Comparison of ENCODE assay signal across 13 mouse cellular contexts in genomic region chr13:31793163-31793562, GRCm38 (mm10). TPM values are rescaled to one million over a fixed set of nuclear protein-coding genes. Genes with fewer than 3 reads are reported as not detected.
DNase-seq lines count a peak whose midpoint lies in the region; ATAC-seq and TF ChIP-seq lines count a peak whose summit lies in the region.
"Had no signal": no experiment of that assay in that cellular context is flagged by ENCODE, and none has a peak within 500 bp of the region (broad histone marks: within the 10 kb centered on the region; RNA-seq: fewer than 3 reads in every experiment).

No protein-coding gene starts in this region.

- no peak for DNase-seq in heart, embryonic 10.5 days (ENCODE audit: low spot score)
- no peak for DNase-seq in heart, postnatal 14 days
- DNase-seq in intestine, embryonic 14.5 days (ENCODE audit: low spot score), result no peak
- no peak for DNase-seq in neural tube, embryonic 10.5 days (ENCODE audit: extremely low spot score, low spot score)
- no peak for DNase-seq in cerebellum, adult 9-10 months

- peak overlapping the region; percentile 46 for H3K4me3 ChIP-seq in heart, embryonic 10.5 days
- no peak overlapping the region for H3K4me3 ChIP-seq in intestine, embryonic 14.5 days (ENCODE audit: low read depth, low read length)
- H3K4me3 ChIP-seq in intestine, postnatal 0 days (ENCODE audit: low read depth, low read length), result no peak overlapping the region
- H3K4me3 ChIP-seq in neural tube, embryonic 15.5 days (replicated peaks), result no peak overlapping the region
- no peak overlapping the region for H3K4me3 ChIP-seq in stomach, embryonic 16.5 days (replicated peaks; ENCODE audit: low read length)
- H3K4me3 ChIP-seq: gastrocnemius, adult 2 months had no signal

- H3K9me3 ChIP-seq in heart, embryonic 10.5 days, result no peaks in the 10 kb centered on the region
- no peaks in the 10 kb centered on the region for H3K9me3 ChIP-seq in intestine, embryonic 14.5 days (ENCODE audit: control insufficient read depth, low read length)
- H3K9me3 ChIP-seq in intestine, postnatal 0 days (ENCODE audit: control insufficient read depth), result no peaks in the 10 kb centered on the region
- H3K9me3 ChIP-seq in neural tube, embryonic 15.5 days (replicated peaks), result no peaks in the 10 kb centered on the region
- H3K9me3 ChIP-seq in stomach, embryonic 16.5 days (replicated peaks; ENCODE audit: control insufficient read depth, low read length), result no peaks in the 10 kb centered on the region
- H3K9me3 ChIP-seq: G1E; stomach, embryonic 15.5 days had no signal

- peaks cover 16% of the 10 kb centered on the region for H3K4me1 ChIP-seq in heart, embryonic 10.5 days
- 0 out of 2 replicates have a peak, but pooled peaks cover 4% of the 10 kb centered on the region for H3K4me1 ChIP-seq in intestine, embryonic 14.5 days (replicated peaks; ENCODE audit: control insufficient read depth, insufficient read depth, low read length)
- no peaks in the 10 kb centered on the region for H3K4me1 ChIP-seq in intestine, postnatal 0 days (replicated peaks; ENCODE audit: control insufficient read depth, insufficient read depth, low read length)
- 0 out of 2 replicates have a peak, but pooled peaks cover 2% of the 10 kb centered on the region for H3K4me1 ChIP-seq in neural tube, embryonic 15.5 days
- H3K4me1 ChIP-seq in stomach, embryonic 16.5 days (ENCODE audit: control insufficient read depth, insufficient read depth, low read length), result peaks cover 5% of the 10 kb centered on the region; the same call in 1 of the 2 replicates

- H3K36me3 ChIP-seq in heart, embryonic 10.5 days, result no peaks in the 10 kb centered on the region
- no peaks in the 10 kb centered on the region for H3K36me3 ChIP-seq in intestine, embryonic 14.5 days (ENCODE audit: control insufficient read depth, insufficient read depth, low read length)
- no peaks in the 10 kb centered on the region for H3K36me3 ChIP-seq in intestine, postnatal 0 days (ENCODE audit: control insufficient read depth, insufficient read depth)
- H3K36me3 ChIP-seq in neural tube, embryonic 15.5 days, result no peaks in the 10 kb centered on the region
- no peaks in the 10 kb centered on the region for H3K36me3 ChIP-seq in stomach, embryonic 16.5 days (ENCODE audit: control insufficient read depth, insufficient read depth, low read length)
- H3K36me3 ChIP-seq: G1E; stomach, embryonic 15.5 days had no signal

- no peak for ATAC-seq in intestine, embryonic 14.5 days (replicated peaks; ENCODE audit: low FRiP score, low TSS enrichment, low read depth)
- ATAC-seq in intestine, postnatal 0 days, result no peak
- no peak for ATAC-seq in neural tube, embryonic 15.5 days (ENCODE audit: low FRiP score)
- no peak for ATAC-seq in stomach, embryonic 16.5 days (ENCODE audit: insufficient read depth, low FRiP score)

- H3K27me3 ChIP-seq in heart, embryonic 10.5 days (ENCODE audit: insufficient read depth, poor library complexity, severe bottlenecking), result peaks cover 31% of the 10 kb centered on the region
- peaks cover 15% of the 10 kb centered on the region for H3K27me3 ChIP-seq in intestine, embryonic 14.5 days (replicated peaks; ENCODE audit: control insufficient read depth, insufficient read depth, low read length)
- H3K27me3 ChIP-seq in intestine, postnatal 0 days (replicated peaks; ENCODE audit: control insufficient read depth, insufficient read depth, low read length), result peaks cover 12% of the 10 kb centered on the region
- H3K27me3 ChIP-seq in neural tube, embryonic 15.5 days (replicated peaks), result peaks cover 12% of the 10 kb centered on the region
- peaks cover 14% of the 10 kb centered on the region for H3K27me3 ChIP-seq in stomach, embryonic 16.5 days (ENCODE audit: control insufficient read depth, insufficient read depth, low read length)

- no peak overlapping the region for H3K27ac ChIP-seq in heart, embryonic 10.5 days
- no peak overlapping the region for H3K27ac ChIP-seq in intestine, embryonic 14.5 days (ENCODE audit: low read depth)
- no peak overlapping the region for H3K27ac ChIP-seq in intestine, postnatal 0 days (ENCODE audit: low read depth, low read length)
- no peak overlapping the region for H3K27ac ChIP-seq in neural tube, embryonic 15.5 days (replicated peaks)
- H3K27ac ChIP-seq in stomach, embryonic 16.5 days (ENCODE audit: low read length), result no peak overlapping the region
- H3K27ac ChIP-seq: gastrocnemius, adult 2 months; liver, embryonic 14.5 days; stomach, embryonic 15.5 days had no signal

- peak overlapping the region; percentile 49 for H3K4me2 ChIP-seq in intestine, embryonic 14.5 days (ENCODE audit: low read length)
- H3K4me2 ChIP-seq in intestine, postnatal 0 days (replicated peaks; ENCODE audit: low read depth), result no peak overlapping the region
- H3K4me2 ChIP-seq in neural tube, embryonic 15.5 days, result peak overlapping the region; percentile 49; the same call in 1 of the 2 replicates
- peak overlapping the region; percentile 47 for H3K4me2 ChIP-seq in stomach, embryonic 16.5 days (ENCODE audit: low read depth, low read length)

- intact Hi-C loops in heart, postnatal 14 days (cut with DNase I), result loop anchor here (2.0 to 10.0 kb wide), 4 partner anchors 504 to 992 kb away; partner anchors contain the start of gene Mylk4

- 5% methylated on average over 5 of the region's 5 CpGs for WGBS in heart, embryonic 10.5 days
- 26% methylated on average over 5 of the region's 5 CpGs for WGBS in intestine, embryonic 14.5 days
- WGBS in intestine, postnatal 0 days, result 20% methylated on average over 5 of the region's 5 CpGs
- 63% methylated on average over 5 of the region's 5 CpGs for WGBS in neural tube, embryonic 15.5 days
- WGBS in stomach, embryonic 16.5 days, result 19% methylated on average over 5 of the region's 5 CpGs

- H3K9ac ChIP-seq in intestine, embryonic 14.5 days (ENCODE audit: low read length), result no peak overlapping the region
- no peak overlapping the region for H3K9ac ChIP-seq in intestine, postnatal 0 days (ENCODE audit: low read depth, low read length)
- H3K9ac ChIP-seq in neural tube, embryonic 15.5 days (replicated peaks), result no peak overlapping the region
- H3K9ac ChIP-seq in stomach, embryonic 16.5 days (ENCODE audit: low read length), result no peak overlapping the region
- H3K9ac ChIP-seq: liver, embryonic 14.5 days; stomach, embryonic 15.5 days had no signal

- TF ChIP-seq CTCF in intestine, postnatal 0 days (IDR thresholded peaks at IDR 0.05; ENCODE audit: low read depth), result no peak

RNA-seq across cellular contexts. Expression of gene Foxc1, which starts 13.3 kb away (rescaled TPM):
- polyA plus RNA-seq in heart, embryonic 10.5 days (2016; fragmentation: Nextera tagmentation; extraction: Ambion mirVana), result 1.4 and 2.0 TPM in 2 replicates
- total RNA-seq in heart, postnatal 14 days (2021), result 1 to 10 TPM; 4.8 to 7.0 TPM
- 0.17 and 0.18 TPM in 2 replicates for polyA plus RNA-seq in intestine, embryonic 14.5 days (2014; fragmentation: Nextera tagmentation; extraction: Ambion mirVana)
- 0.08 and 0.12 TPM in 2 replicates for polyA plus RNA-seq in intestine, postnatal 0 days (2015; fragmentation: Nextera tagmentation; extraction: Ambion mirVana)
- polyA plus RNA-seq in neural tube, embryonic 15.5 days (2015; fragmentation: Nextera tagmentation; extraction: Ambion mirVana), result 1.00 and 1.1 TPM in 2 replicates
- polyA plus RNA-seq in stomach, embryonic 16.5 days (2015; fragmentation: Nextera tagmentation; extraction: Ambion mirVana), result 0.12 and 0.14 TPM in 2 replicates
- total RNA-seq: common myeloid progenitor, adult 5-6 weeks had no signal
- polyA plus RNA-seq: G1E had no signal
